Mouse (Mus musculus) forebrain, postnatal 0 days (tissue): ENCODE measurements around the gene Mif. TPM values are rescaled to one million over a fixed set of nuclear protein-coding genes. Genes with fewer than 3 reads are reported as not detected.
"Not testable (repeated sequence)": the region's sequence is repeated elsewhere in the genome, so short reads cannot be mapped to it uniquely, and the experiment has no call there.

Source experiments
- ATAC-seq: fragments of 200-750 bp; cut with Nextera tagmentation; 2 replicates; pipeline ENCODE4 v1.8.0; 2017; ENCODE audit warnings: mild to moderate bottlenecking, moderate library complexity
- DNase-seq: peaks from one replicate; pipeline ENCODE4 v3.0.0-alpha.2; 2015
- H3K27ac ChIP-seq: fragments of 300-500 bp; sonication (generic); 2 replicates; pipeline ENCODE4 v1.5.1; 2014; ENCODE audit warnings: low read depth, mild to moderate bottlenecking, antibody characterized with exemption, low read length, moderate library complexity, mixed read lengths
- H3K27me3 ChIP-seq: fragments of 300-500 bp; sonication (generic); 2 replicates; pipeline ENCODE4 v1.6.1; 2014; ENCODE audit warnings: mild to moderate bottlenecking, low read length, mixed read lengths; ENCODE audit not compliant: insufficient read depth
- H3K36me3 ChIP-seq: fragments of 300-500 bp; sonication (generic); 2 replicates; pipeline ENCODE4 v1.6.1; 2014; ENCODE audit warnings: mild to moderate bottlenecking, moderate library complexity; ENCODE audit not compliant: insufficient read depth
- H3K4me1 ChIP-seq: fragments of 300-500 bp; sonication (generic); 2 replicates; pipeline ENCODE4 v1.6.1; 2014; ENCODE audit warnings: antibody characterized with exemption; ENCODE audit not compliant: insufficient read depth
- H3K4me2 ChIP-seq: fragments of 300-500 bp; sonication (generic); 2 replicates; pipeline ENCODE4 v1.6.1; 2014; ENCODE audit warnings: low read depth, mild to moderate bottlenecking, moderate library complexity
- H3K4me3 ChIP-seq: fragments of 300-500 bp; sonication (generic); 2 replicates; pipeline ENCODE4 v1.5.1; 2014; ENCODE audit warnings: low read depth, low read length, mixed read lengths
- H3K9ac ChIP-seq: fragments of 300-500 bp; sonication (generic); 2 replicates; pipeline ENCODE4 v1.6.1; 2014; ENCODE audit warnings: mild to moderate bottlenecking
- H3K9me3 ChIP-seq: fragments of 300-500 bp; sonication (generic); 2 replicates; pipeline ENCODE4 v1.6.1; 2016; ENCODE audit warnings: low read length
- CTCF ChIP-seq: sonication (generic); IDR thresholded peaks from 2 replicates; pipeline ENCODE4 v1.5.1; 2016; ENCODE audit warnings: antibody characterized with exemption, control low read depth, low read depth
- WGBS: fragments of 180-500 bp; shearing (Covaris S2); extraction: QIAGEN DNeasy Blood & Tissue Kit; methylation state at CpG from one replicate; pipeline ENCODE4 v1.1.7; 2014; 5-methylcytosine and 5-hydroxymethylcytosine counted together
- polyA plus RNA-seq: library from polyadenylated mRNA; unstranded; fragments of >200 nt; fragmentation: Nextera tagmentation; extraction: Ambion mirVana; gene quantifications from 2 replicates; pipeline ENCODE4 v1.2.1, GENCODE M21; 2015
- total RNA-seq: library from RNA; depleted of rRNA; stranded (reverse); fragments of >200 nt; gene quantifications from 2 replicates; pipeline ENCODE4 v1.2.3, GENCODE M21; 2014

Gene Mif
- total and polyA plus RNA-seq, 2 experiments from 2014 or later: 704 to 2,127 TPM

- peaks cover 5% of the 10 kb centered on the region; the same call in 1 of the 2 replicates for H3K4me1 ChIP-seq
- no peaks in the 10 kb centered on the region for H3K9me3 ChIP-seq
- 93% methylated on average over 5 of the region's 5 CpGs for WGBS
- no peak overlapping the region for H3K9ac ChIP-seq
- peaks cover 53% of the 10 kb centered on the region for H3K36me3 ChIP-seq
- ATAC-seq (no peak), DNase-seq (no peak)
- H3K4me2 ChIP-seq: no peak overlapping the region
- no peak overlapping the region for H3K27ac ChIP-seq
- TF ChIP-seq CTCF: no peak
- no peaks in the 10 kb centered on the region for H3K27me3 ChIP-seq
- H3K4me3 ChIP-seq: no peak overlapping the region
Observed at GRCm38 (mm10) chr10:75895730-75896129, 35.7 kb upstream of the Mif start.

- DNase-seq: no peak
- H3K9ac ChIP-seq: no peak overlapping the region
- H3K27me3 ChIP-seq: no peaks in the 10 kb centered on the region
- no peak for TF ChIP-seq CTCF
- H3K27ac ChIP-seq: no peak overlapping the region
- 79% methylated on average over 6 of the region's 6 CpGs for WGBS
- no peaks in the 10 kb centered on the region for H3K9me3 ChIP-seq
- no peak overlapping the region for H3K4me2 ChIP-seq
- peaks cover 5% of the 10 kb centered on the region; the same call in 1 of the 2 replicates for H3K4me1 ChIP-seq
- ATAC-seq: no peak
- H3K36me3 ChIP-seq: peaks cover 44% of the 10 kb centered on the region
- H3K4me3 ChIP-seq: no peak overlapping the region
Observed at GRCm38 (mm10) chr10:75894601-75895000, 34.6 kb upstream of the Mif start.

- Histone ChIP-seq H3K9ac (peak within 1 kb of the TSS; percentile 51), H3K4me3 (peak within 1 kb of the TSS; percentile 40), H3K27ac (peak within 1 kb of the TSS; percentile 62; the same call in 1 of the 2 replicates), H3K4me1 (peaks cover 5% of the 10 kb centered on the region; the same call in 1 of the 2 replicates), H3K27me3 (no peaks in the 10 kb centered on the region), H3K4me2 (peak within 1 kb of the TSS; percentile 87), H3K36me3 (peaks cover 32% of the 10 kb centered on the region), H3K9me3 (no peaks in the 10 kb centered on the region)
- no peak for TF ChIP-seq CTCF
- WGBS: 2% methylated on average over 51 of the region's 51 CpGs
- ATAC-seq (peak; percentile 100), DNase-seq (peak; percentile 98)
Observed at GRCm38 (mm10) chr10:75893089-75893750, 33.2 kb upstream of the Mif start, which contains the start of gene Derl3. Gene Derl3, plus strand, starts transcription at chr10:75893413.

- no peak overlapping the region for H3K9ac ChIP-seq
- H3K4me3 ChIP-seq: no peak overlapping the region
- no peaks in the 10 kb centered on the region for H3K27me3 ChIP-seq
- no peaks in the 10 kb centered on the region for H3K9me3 ChIP-seq
- H3K4me1 ChIP-seq: peaks cover 5% of the 10 kb centered on the region; the same call in 1 of the 2 replicates
- no peak overlapping the region for H3K4me2 ChIP-seq
- H3K27ac ChIP-seq: no peak overlapping the region
- ATAC-seq: no peak
- no peak for DNase-seq
- 54% methylated on average over 8 of the region's 8 CpGs for WGBS
- TF ChIP-seq CTCF: no peak
- peaks cover 6% of the 10 kb centered on the region for H3K36me3 ChIP-seq
Observed at GRCm38 (mm10) chr10:75889406-75890153, 29.5 kb upstream of the Mif start.

GRCm38 (mm10) chr10:75887504-75887903 lies 27.5 kb upstream of the Mif start:
- H3K9me3 ChIP-seq, H3K27me3 ChIP-seq, ATAC-seq, H3K4me3 ChIP-seq, H3K4me1 ChIP-seq, H3K36me3 ChIP-seq, DNase-seq, H3K4me2 ChIP-seq, H3K9ac ChIP-seq, H3K27ac ChIP-seq: not testable (repeated sequence)
- WGBS: 74% methylated on average over 4 of the region's 5 CpGs

- no peak overlapping the region for H3K4me3 ChIP-seq
- ATAC-seq (no peak), DNase-seq (no peak)
- H3K4me1 ChIP-seq: no peaks in the 10 kb centered on the region
- no peaks in the 10 kb centered on the region for H3K36me3 ChIP-seq
- TF ChIP-seq CTCF: no peak
- no peaks in the 10 kb centered on the region for H3K9me3 ChIP-seq
- H3K4me2 ChIP-seq: no peak overlapping the region
- H3K9ac ChIP-seq: no peak overlapping the region
- H3K27ac ChIP-seq: no peak overlapping the region
- H3K27me3 ChIP-seq: no peaks in the 10 kb centered on the region
- WGBS: 94% methylated on average over 8 of the region's 8 CpGs
Observed at GRCm38 (mm10) chr10:75884742-75885141, 24.7 kb upstream of the Mif start.

- no peak overlapping the region for H3K9ac ChIP-seq
- under 1% methylated on average over 10 of the region's 10 CpGs for WGBS
- H3K4me3 ChIP-seq: no peak overlapping the region
- H3K4me2 ChIP-seq: no peak overlapping the region
- no peaks in the 10 kb centered on the region for H3K27me3 ChIP-seq
- H3K36me3 ChIP-seq: no peaks in the 10 kb centered on the region
- ATAC-seq (peak; percentile 81), DNase-seq (peak; percentile 77)
- TF ChIP-seq CTCF: peak; percentile 69
- H3K4me1 ChIP-seq: no peaks in the 10 kb centered on the region
- H3K27ac ChIP-seq: no peak overlapping the region
- H3K9me3 ChIP-seq: no peaks in the 10 kb centered on the region
Observed at GRCm38 (mm10) chr10:75883232-75883552, 23.2 kb upstream of the Mif start.
